Mouse (Mus musculus): ENCODE results near the gene Khdc1b. TPM values are rescaled to one million over a fixed set of nuclear protein-coding genes. Genes with fewer than 3 reads are reported as not detected.
"Not testable (repeated sequence)": the region's sequence is repeated elsewhere in the genome, so short reads cannot be mapped to it uniquely, and the experiment has no call there.

Gene Khdc1b
- polyA plus RNA-seq (2017; shearing (Covaris generic)), result under 1 TPM in 1 of 3 experiments, not detected in 2; 0.21 TPM

DNA sequence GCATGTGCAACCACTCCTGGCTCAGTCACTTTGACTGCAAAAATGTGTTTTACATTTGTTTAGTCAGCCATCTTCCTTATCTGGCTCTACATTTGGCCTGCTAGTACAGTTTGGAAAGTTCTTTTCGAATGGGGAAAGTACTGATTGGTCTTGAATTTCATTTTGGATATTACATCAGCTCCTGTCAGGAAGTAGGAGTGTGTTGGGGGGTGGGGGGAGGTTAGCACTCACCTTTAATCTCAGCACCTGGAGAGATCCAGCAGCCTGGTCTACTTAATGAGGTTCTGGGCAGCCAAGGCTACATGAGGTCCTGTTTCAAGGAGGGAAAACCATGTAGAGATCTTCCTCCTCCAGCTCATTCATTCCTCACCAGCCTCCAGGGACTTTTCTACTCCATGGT lies at the start of gene Khdc1b:
Gene Khdc1b, plus strand, starts transcription at position 301 of the 400 bp plus-strand sequence.
- ATAC-seq, result no peak

DNA sequence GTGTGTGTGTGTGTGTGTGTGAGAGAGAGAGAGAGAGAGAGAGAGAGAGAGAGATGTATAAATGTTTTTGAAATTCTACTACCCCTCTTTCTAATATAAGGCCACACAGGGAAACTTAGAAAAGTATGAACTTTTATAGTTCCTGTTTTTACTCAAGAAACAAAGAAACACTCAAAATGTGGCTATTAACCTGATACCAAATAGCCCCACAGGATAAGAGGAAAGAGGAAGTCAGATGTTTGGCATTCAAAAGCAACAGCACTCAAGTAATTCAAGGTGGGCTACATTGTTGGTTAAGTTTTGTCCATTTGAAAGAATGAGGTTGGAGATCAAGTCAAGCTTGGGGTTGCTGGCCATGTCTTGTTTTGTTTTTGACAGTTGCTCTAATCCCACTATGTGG lies 47.5 kb upstream of the Khdc1b start:
- ATAC-seq, result no peak

- ATAC-seq, result no peak
Measured at GRCm38 (mm10) chr1:21340745-21341144, 42.6 kb upstream of the Khdc1b start.

DNA sequence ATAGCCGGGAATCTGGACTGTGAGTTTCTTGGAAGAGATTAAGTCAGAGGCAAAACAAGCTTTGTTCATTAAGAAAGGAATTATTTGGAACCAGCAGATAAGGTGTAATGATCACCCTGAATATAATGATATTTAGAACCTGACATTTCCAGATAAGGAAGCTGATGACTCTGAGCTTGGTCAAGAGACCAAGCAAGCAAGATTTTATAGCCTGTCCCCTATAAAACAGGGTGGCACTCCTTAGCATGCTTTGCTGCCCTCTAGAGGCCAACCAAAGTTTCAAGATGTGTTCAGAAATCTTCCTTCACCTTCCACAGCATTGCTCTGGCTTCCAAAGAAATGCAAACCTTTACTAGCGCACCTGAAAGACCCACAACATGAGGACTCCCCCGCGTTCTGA lies 39.1 kb upstream of the Khdc1b start:
- ATAC-seq, result peak; percentile 85

- not testable (repeated sequence) for ATAC-seq
Measured at GRCm38 (mm10) chr1:21344752-21345151, 38.6 kb upstream of the Khdc1b start.

- no peak for ATAC-seq
Measured at GRCm38 (mm10) chr1:21349341-21349740, 34.0 kb upstream of the Khdc1b start, which contains the start of gene Khdc1a. Khdc1a (plus strand) TSS chr1:21349641.

GRCm38 (mm10) chr1:21368031-21368430 lies 15.3 kb upstream of the Khdc1b start, which contains the start of gene Khdc1c:
Khdc1c (plus strand) TSS chr1:21368331.
- not testable (repeated sequence) for ATAC-seq

DNA sequence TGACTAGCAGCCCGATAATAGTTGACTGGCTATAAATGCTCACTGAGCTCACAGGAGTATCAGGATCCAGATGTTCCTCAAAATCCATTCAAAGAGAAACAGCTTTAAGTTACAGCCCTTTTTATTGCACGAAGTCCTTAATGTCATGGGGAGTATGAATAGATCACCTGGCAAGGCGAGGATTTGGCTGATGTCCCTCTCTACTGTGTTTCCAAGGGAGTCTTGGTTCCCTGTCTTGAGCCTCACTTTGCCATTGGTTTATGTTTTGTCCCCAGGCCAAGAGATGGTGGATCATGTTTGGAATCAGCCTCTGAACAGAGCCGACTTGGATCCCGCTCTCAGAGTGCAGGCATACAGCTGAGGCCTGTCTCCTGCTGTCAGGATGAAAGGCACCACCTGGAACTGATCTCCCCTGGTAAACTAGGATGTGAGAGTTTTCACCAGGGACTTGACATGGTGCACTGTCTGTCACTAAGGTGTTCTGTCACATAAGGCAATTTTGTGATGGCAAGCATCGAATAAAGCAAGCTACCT lies 7.8 kb downstream of the Khdc1b start:
- no peak for ATAC-seq

GRCm38 (mm10) chr1:21402804-21403203 lies 19.4 kb downstream of the Khdc1b start:
- ATAC-seq, result no peak

- ATAC-seq, result no peak
Measured at GRCm38 (mm10) chr1:21407266-21407665, 23.9 kb downstream of the Khdc1b start.

GRCm38 (mm10) chr1:21411331-21412196 lies 28.2 kb downstream of the Khdc1b start:
- peak; percentile 88 for ATAC-seq

DNA sequence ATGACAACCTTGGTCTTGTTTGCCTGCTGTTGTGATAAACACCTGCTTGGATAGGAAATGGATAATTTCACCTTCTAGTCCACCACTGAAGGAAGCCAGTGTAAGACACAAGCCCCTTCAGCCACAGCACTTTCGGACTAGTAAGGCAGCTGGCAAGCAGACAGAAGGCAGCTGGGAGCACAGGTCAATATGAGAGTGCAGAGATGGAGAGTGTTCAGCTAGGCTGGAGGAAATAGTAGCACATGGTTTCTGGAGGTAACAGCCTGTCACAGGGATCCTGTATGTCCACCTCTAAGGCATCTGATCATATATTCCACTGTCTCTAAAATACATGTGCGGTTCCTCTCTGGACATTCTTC lies 28.8 kb downstream of the Khdc1b start:
- no peak for ATAC-seq

- no peak for ATAC-seq
Measured at GRCm38 (mm10) chr1:21419370-21419769, 36.0 kb downstream of the Khdc1b start.

- peak; percentile 73 for ATAC-seq
Measured at GRCm38 (mm10) chr1:21425654-21426053, 42.3 kb downstream of the Khdc1b start.

DNA sequence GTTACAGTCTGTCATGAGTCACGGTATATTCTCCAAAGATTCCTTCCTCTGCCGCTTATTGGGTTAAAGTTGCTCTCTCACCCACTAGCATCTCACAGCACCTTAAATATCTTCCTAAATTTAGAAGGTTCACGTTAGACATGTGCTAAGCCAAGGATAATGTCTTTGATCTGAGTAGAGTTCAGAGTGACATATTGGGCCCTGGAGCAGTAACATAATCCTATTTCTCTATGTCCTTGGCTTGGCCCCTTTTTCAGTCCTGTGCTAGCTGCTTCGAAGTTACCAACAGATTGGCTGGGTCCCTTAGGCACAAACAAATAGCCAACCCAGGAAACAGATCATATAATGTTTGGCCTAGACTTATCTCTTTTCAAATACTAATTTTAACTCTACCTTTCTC lies 44.7 kb downstream of the Khdc1b start:
- no peak for ATAC-seq

GRCm38 (mm10) chr1:21431666-21432065 lies 48.3 kb downstream of the Khdc1b start:
- ATAC-seq, result no peak

GRCm38 (mm10) chr1:21434853-21435252 lies 51.5 kb downstream of the Khdc1b start:
- ATAC-seq, result no peak

Other genes starting within 250 kb of the Khdc1b start
- 1 to 10 TPM; 3.5 to 4.6 (median 4.0) TPM for gene Tmem14a, start 165.0 kb upstream of the Khdc1b start, polyA plus RNA-seq (2017; shearing (Covaris generic))
- gene Gsta3, start 143.0 kb upstream of the Khdc1b start, polyA plus RNA-seq (2017; shearing (Covaris generic)), result 1 to 10 TPM; 1.7 to 2.9 (median 2.7) TPM
- 1 to 10 TPM in 1 of 3 experiments, under 1 TPM in 1, not detected in 1; 0.71 to 1.9 TPM for gene Khdc1a, start 33.9 kb upstream of the Khdc1b start, polyA plus RNA-seq (2017; shearing (Covaris generic))
- not detected for gene Khdc1c, start 15.2 kb upstream of the Khdc1b start, polyA plus RNA-seq (2017; shearing (Covaris generic))